Mouse (Mus musculus) MEL (cell line): Measurements from ENCODE around the gene Itga10.

Source experiments
- CHD2 ChIP-seq: IDR thresholded peaks from 2 replicates; pipeline ENCODE4 v1.6.1; 2011; ENCODE audit warnings: low read length, improper control_type of control experiment
- CTCF ChIP-seq, 3 experiments: IDR thresholded peaks in 2 of 3; conservative IDR thresholded peaks in 1 of 3; 2 replicates each; pipeline ENCODE4 v1.5.1; 2011 to 2012; ENCODE audit warnings: low read length in 3 of 3, low read depth in 2 of 3, mild to moderate bottlenecking in 2 of 3, improper control_type of control experiment in 1 of 3, inconsistent platforms in 1 of 3, mixed read lengths in 1 of 3, moderate library complexity in 1 of 3; ENCODE audit not compliant: control insufficient read depth in 1 of 3, insufficient read depth in 1 of 3, poor library complexity in 1 of 3, severe bottlenecking in 1 of 3
- EP300 ChIP-seq, 2 experiments: IDR thresholded peaks; 2 replicates each; pipeline ENCODE4 v1.6.1; 2011; ENCODE audit warnings: improper control_type of control experiment in 2 of 2, low read length in 2 of 2, low read depth in 1 of 2, mild to moderate bottlenecking in 1 of 2
- GATA1 ChIP-seq: IDR thresholded peaks from 2 replicates; pipeline ENCODE4 v1.6.1; 2011; ENCODE audit warnings: low read depth, low read length, improper control_type of control experiment
- HCFC1 ChIP-seq: IDR thresholded peaks from 2 replicates; pipeline ENCODE4 v1.6.1; 2012; ENCODE audit warnings: low read depth, mild to moderate bottlenecking, inconsistent platforms, low read length, improper control_type of control experiment, moderate library complexity
- JUND ChIP-seq: IDR thresholded peaks from 2 replicates; pipeline ENCODE4 v1.6.1; 2011; ENCODE audit warnings: low read depth, mild to moderate bottlenecking, improper control_type of control experiment, low read length
- MAX ChIP-seq: IDR thresholded peaks from 2 replicates; pipeline ENCODE4 v1.6.1; 2011; ENCODE audit warnings: low read length, improper control_type of control experiment
- NELFE ChIP-seq: IDR thresholded peaks from 2 replicates; pipeline ENCODE4 v1.6.1; 2011; ENCODE audit warnings: low read depth, low read length, improper control_type of control experiment
- POLR2A ChIP-seq, 2 experiments: IDR thresholded peaks; 2 replicates each; pipeline ENCODE4 v1.6.1; 2011 to 2012; ENCODE audit warnings: low read length in 2 of 2, mild to moderate bottlenecking in 2 of 2, control low read depth in 1 of 2, improper control_type of control experiment in 1 of 2, low read depth in 1 of 2, moderate library complexity in 1 of 2; ENCODE audit not compliant: control insufficient read depth in 1 of 2, insufficient read depth in 1 of 2, poor library complexity in 1 of 2
- POLR2AphosphoS2 ChIP-seq: IDR thresholded peaks from 2 replicates; pipeline ENCODE4 v1.6.1; 2011; ENCODE audit warnings: low read length, improper control_type of control experiment
- USF1 ChIP-seq: IDR thresholded peaks from 2 replicates; pipeline ENCODE4 v1.6.1; 2014; ENCODE audit warnings: low read depth, mild to moderate bottlenecking, inconsistent platforms, low read length, improper control_type of control experiment, moderate library complexity
- USF2 ChIP-seq, 2 experiments: IDR thresholded peaks; 2 replicates each; pipeline ENCODE4 v1.6.1; 2011 to 2012; ENCODE audit warnings: improper control_type of control experiment in 2 of 2, low read length in 2 of 2, borderline replicate concordance in 1 of 2, inconsistent platforms in 1 of 2, low read depth in 1 of 2, mild to moderate bottlenecking in 1 of 2; ENCODE audit not compliant: insufficient read depth in 1 of 2
- ZC3H11A ChIP-seq: IDR thresholded peaks from 2 replicates; pipeline ENCODE4 v1.6.1; 2012; ENCODE audit warnings: low read depth, mild to moderate bottlenecking, inconsistent platforms, low read length, improper control_type of control experiment

DNA sequence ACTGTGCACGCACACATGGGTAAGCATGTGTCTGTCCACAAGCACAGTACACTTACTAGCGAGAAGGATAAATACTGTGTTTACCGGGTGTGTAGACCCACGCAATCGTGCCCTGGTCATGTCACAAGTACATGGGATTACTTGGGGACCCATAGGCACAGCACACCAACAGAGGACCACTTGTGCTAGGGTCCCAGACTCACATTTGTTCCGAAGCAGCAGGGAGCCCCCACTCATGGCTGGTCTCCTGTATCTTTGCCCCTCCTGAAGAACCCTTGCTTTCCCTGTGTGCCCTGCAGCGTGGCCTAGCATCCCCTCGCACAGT lies 46.4 kb upstream of the Itga10 start:
- no peak for TF ChIP-seq EP300 (IDR thresholded peaks at IDR 0.05; ENCODE audit: low read depth in 1 of 2, low read length in 2 of 2)
- no peak for TF ChIP-seq NELFE
- TF ChIP-seq POLR2A (IDR thresholded peaks at IDR 0.05; ENCODE audit: control insufficient read depth in 1 of 2, insufficient read depth in 1 of 2, low read depth in 1 of 2, low read length in 2 of 2, poor library complexity in 1 of 2), result no peak
- no peak for TF ChIP-seq USF1
- TF ChIP-seq GATA1, result no peak
- TF ChIP-seq MAX, result no peak
- TF ChIP-seq CTCF (IDR thresholded peaks at IDR 0.05 in 2 of 3, conservative IDR thresholded peaks at IDR 0.05 in 1 of 3; ENCODE audit: control insufficient read depth in 1 of 3, insufficient read depth in 1 of 3, low read depth in 2 of 3, low read length in 3 of 3, poor library complexity in 1 of 3, severe bottlenecking in 1 of 3), result no peak
- TF ChIP-seq CHD2, result no peak
- TF ChIP-seq POLR2AphosphoS2, result no peak
- TF ChIP-seq HCFC1, result no peak
- TF ChIP-seq USF2 (IDR thresholded peaks at IDR 0.05; ENCODE audit: borderline replicate concordance in 1 of 2, insufficient read depth in 1 of 2, low read depth in 1 of 2, low read length in 2 of 2), result no peak
- no peak for TF ChIP-seq ZC3H11A
- no peak for TF ChIP-seq JUND
